Mouse (Mus musculus) ovary, postnatal 10 days (tissue): Measurements from ENCODE around the gene Dcps.

Source experiments
- DNase-seq: peaks from one replicate; pipeline ENCODE4 v3.0.0; 2022; ENCODE audit warnings: low spot score

Dcps gene

GRCm38 (mm10) chr9:35131637-35132397 lies 44.0 kb downstream of the Dcps start:
- no peak for DNase-seq

GRCm38 (mm10) chr9:35128995-35129418 lies 46.9 kb downstream of the Dcps start:
- DNase-seq = no peak

- no peak for DNase-seq
These were observed 47.3 kb downstream of the Dcps start for GRCm38 (mm10) chr9:35128564-35128963.

DNA sequence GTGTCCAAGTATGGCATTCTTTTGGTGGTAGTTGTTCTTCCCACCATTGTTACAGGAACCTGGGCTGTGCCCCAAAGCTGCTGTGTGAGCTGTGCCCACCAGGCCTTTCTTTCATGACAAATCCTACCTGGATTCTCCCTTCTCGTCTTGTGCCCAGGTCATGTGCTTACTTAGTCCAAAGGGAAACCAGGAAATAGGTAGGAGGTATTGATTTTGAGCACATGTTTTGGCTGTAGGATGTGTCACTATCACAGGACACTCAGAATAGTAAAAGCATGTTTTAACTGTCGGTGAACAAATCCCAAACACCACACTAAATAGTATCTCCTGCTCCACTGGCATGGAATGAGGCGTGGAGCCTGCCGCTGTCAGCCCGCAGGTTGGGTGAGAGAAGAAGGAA lies 48.3 kb downstream of the Dcps start:
- no peak for DNase-seq

DNA sequence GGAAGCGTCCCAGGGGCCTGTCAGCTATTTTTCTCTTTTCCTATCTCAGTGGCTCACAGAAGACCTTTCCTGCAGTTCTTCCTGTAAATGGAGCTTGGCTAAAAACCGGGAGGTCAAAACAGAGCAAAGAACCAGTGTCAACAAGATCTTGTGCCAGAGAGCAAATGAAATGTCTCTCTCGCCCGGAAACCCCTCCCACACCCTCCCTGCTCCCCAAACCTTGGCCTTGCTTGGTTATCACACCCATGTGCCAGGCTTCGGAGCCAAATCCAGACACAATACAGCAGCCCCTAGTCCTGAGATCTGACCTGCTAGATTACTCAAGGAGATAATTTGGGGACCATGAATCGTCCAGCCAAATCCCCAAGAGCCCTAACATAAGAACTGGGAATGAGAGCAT lies 48.7 kb downstream of the Dcps start:
- no peak for DNase-seq

DNA sequence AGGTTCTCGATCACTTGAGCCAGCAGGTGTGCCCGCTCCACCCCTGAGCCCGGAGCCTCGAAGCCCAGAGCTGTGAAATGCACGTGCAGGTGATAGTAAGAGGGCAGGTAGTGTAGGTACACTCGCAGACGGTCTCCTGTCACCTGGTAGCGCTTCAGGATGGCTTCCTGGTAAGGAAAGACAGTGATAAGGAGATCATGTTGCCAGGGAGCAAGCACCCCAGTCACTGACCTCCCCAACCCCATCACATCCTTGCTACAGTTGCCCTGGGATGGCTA lies 51.2 kb downstream of the Dcps start:
- DNase-seq = no peak

DNA sequence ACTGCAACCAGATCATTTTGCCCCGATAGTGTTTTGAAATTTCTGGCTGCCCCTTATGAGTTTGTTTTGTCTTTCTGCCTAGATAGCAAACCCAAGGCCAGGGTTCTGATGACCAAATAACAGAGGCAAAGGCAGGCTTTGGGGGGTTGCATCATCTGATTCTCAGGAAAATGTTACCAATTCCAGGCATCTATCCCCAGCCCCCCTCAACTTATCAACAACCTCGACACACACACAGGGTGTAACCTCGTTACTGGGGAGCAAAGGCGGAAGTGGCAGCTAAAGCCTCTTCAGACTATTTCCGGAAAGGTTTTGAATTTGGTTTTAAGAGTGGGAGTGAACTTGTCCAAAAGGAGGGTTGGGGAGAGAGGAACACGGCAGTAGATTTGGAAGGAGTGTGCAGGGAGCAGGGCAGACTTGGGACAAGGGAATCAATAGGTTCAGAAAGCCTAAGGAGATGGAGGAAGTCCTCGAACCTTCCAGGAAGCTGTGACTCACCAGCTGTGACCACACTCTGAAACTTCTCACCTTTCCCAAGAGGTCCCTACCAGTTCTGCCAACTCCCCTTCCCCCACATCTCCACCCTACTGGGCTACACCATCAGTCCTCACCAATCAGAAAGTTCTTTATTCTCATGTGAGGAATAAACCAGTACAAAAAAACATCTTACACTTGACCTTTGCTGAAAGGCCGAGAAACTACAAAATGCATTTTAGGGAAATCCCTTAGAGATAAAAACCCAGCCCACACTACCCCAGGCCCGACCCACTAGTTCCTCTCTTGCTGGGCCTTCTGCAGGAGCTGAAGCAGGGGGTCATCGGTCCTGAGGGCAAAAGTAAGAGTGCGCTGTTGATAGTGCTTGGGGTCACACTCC lies 51.8 kb downstream of the Dcps start:
- no peak for DNase-seq

DNA sequence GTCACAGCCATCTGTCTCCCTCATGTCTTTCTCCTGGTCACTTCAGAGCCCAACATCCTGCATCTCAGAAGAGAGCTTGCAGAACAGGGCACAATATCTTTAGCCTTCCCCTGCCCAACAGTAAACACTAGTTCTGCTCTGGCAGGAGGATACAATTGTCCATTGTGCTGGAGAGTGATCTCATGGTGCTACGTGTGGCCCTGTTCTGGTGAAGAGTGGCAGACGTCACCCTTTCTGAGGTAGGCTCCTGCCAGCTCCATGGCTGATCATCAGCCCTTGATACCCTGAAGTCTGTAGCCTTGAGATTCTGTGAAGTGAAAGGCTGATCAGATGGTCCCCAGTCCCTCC lies 52.4 kb downstream of the Dcps start:
- DNase-seq = no peak

DNA sequence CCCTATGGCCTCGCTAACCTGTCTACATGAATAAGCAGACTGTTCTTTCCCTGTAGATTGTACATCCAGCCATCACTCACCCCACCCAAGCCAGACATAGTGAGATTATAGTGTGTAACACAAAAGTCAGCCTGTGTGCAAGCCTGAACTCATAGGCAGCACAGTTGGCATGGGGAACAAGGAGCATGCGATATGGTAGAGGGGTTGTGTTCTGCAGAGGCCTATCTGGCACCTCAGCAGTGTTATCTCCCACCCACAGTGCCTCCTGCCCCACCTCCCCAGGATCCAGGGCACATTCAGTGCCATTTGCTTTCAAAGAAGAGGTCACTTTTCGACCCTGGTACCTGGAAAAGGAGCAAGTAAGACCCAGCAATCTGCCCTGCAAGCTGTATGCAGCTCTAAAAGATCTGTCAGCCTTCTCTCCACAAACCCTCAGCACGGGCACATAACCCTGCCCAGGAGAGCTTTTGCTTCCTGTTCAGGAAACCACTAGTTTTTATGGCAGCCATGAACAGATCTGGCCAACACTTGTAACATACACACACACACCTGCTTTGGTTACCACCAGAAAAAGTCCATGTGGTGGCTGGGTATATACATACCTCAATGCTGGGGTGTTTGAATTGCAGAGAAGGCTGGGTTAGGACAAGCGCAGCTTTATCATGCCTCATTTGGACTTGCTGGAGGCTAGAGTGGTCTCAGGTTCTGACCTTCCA lies 53.2 kb downstream of the Dcps start:
- DNase-seq = no peak

GRCm38 (mm10) chr9:35119168-35119567 lies 56.7 kb downstream of the Dcps start, which contains the start of gene St3gal4:
Gene St3gal4, minus strand, starts transcription at chr9:35119268.
- no peak for DNase-seq

DNA sequence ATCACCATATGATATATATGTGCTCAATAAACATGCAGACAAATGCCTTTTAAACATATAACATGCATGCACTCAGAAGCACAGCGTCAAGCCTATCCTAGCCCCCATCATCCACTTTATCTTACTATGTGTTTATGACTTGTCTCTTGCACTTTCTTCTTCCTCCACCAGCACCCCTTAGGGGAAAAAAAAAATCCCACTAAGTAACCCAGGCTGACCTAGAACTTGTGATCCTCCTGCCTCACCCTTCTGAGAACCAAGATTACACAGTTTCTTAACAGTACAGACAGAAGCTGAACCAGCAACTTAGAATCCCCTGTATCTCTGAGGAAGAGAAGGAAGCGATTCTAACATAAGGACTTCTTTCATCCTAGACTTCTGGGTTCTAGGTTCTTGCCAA lies 57.3 kb downstream of the Dcps start:
- DNase-seq = no peak

DNA sequence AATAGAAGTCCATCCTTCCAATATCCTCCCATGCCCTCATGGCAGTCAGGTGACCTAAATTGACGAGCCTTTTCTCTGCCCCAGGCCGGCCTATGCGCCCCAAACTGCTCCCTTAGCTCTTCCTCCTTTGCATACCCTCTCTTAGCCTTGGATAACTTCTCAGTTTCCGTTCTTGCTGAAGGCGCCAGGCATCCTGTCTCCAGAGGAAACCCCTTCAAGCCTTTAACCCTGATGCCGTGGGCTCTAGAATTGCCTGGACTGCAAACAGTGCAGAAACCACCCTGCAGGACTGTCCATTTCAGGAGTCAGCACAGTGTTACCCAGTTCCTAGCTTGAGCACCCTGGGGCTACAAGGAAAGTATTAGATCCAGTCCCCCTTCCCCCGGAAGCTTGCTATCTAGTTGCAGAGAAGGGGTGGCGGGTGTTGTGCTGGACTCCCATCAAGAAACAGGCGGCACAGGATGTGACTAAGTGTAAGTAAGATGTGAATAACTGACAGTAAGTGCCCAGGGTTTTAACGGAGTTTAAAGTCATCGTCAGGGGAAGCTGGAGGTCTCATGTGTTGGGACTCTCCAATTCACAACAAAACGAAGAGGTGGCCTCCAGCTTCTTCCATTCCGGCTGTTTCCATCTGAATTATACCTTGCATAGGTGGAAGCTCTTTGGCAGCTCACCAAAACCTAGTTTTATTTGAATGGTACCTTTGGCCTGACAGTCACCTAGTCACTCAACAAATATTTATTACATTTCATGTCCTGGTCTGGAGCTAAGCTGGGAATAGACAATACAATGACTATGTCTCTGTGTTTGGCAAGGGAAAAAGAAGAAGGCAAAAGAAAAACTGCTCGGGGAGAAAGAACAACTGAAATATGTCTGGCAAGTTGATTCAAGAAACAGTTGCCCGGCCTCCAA lies 58.2 kb downstream of the Dcps start:
- DNase-seq = no peak

- peak; percentile 61 for DNase-seq
These were observed 59.2 kb downstream of the Dcps start for GRCm38 (mm10) chr9:35116391-35117381.

- DNase-seq = no peak
These were observed 60.1 kb downstream of the Dcps start for GRCm38 (mm10) chr9:35115804-35116203.

DNA sequence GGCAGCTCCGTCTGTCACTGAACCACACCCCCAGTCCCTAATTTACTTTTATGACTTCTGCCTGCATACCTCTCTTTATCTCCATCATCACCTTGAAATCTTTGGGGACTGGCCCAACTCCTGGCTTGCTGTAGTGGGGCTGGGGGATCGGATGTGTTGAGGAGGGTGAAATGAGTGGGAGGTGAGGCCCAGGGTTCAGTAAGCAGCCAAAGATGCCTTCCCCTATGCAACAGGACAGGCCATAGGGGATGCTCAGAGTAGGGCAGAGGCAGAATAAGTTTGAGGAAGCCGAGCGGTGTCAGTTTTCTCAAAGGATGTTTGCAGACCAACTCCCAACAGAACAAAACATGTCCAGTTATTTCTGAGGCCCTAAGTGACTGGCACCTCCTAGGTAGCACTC lies 60.6 kb downstream of the Dcps start:
- no peak for DNase-seq

DNA sequence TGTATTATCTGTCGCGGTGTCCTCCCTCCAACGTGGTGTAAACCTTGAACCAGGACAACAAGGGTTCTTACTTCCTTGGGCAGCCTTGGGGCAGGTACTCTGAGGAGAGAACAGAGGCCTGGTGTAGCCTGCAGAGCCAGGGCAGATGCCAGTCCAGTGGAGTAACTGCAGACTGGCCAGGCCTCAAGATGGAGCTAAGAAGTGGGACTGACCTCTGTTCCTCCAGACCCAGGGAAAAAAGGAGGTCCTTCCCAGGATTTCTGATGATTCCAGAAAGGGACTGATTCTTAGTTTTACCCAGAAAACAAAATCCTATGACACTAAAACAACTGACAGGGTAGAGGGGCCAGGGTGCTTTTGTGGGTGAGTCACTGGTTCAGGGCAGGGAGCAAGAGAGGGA lies 61.6 kb downstream of the Dcps start:
- no peak for DNase-seq

GRCm38 (mm10) chr9:35111941-35112595 lies 63.8 kb downstream of the Dcps start:
- DNase-seq = no peak

DNA sequence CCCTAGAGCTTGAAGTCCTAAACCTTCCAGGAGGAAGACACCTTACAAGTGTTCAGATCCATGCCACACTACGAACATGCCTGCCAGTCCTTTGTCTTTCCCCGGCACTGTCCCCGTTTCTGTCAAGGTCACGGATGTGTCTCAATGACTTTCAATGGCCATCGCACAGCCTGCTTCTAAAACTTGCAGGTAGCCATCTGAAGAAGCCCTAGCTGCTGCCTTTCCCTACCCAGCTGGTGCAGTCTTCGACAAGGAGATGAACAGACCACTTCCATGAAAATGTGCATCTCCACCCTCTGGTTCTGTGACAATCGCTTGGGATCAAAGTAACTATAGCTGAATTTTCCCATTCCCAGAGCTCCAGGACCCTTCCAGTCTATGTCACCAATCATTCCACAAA lies 64.4 kb downstream of the Dcps start:
- no peak for DNase-seq

- no peak for DNase-seq
These were observed 65.3 kb downstream of the Dcps start for GRCm38 (mm10) chr9:35110567-35110966.

GRCm38 (mm10) chr9:35110051-35110450 lies 65.8 kb downstream of the Dcps start:
- no peak for DNase-seq
